In genomic region chr4:62525489-62525811, GRCm38 (mm10) we compare ENCODE assay signal across 8 mouse cellular contexts. TPM values are rescaled to one million over a fixed set of nuclear protein-coding genes. Genes with fewer than 3 reads are reported as not detected.
DNase-seq lines count a peak whose midpoint lies in the region; ATAC-seq and TF ChIP-seq lines count a peak whose summit lies in the region.

No protein-coding gene starts in this region.

- H3K27me3 ChIP-seq in embryonic facial prominence, embryonic 13.5 days = no peaks in the 10 kb centered on the region
- no peaks in the 10 kb centered on the region for H3K27me3 ChIP-seq in intestine, postnatal 0 days (replicated peaks; ENCODE audit: control insufficient read depth, insufficient read depth, low read length)
- no peaks in the 10 kb centered on the region for H3K27me3 ChIP-seq in neural tube, embryonic 14.5 days (ENCODE audit: control insufficient read depth, insufficient read depth, low read length)

- ATAC-seq in embryonic facial prominence, embryonic 13.5 days (ENCODE audit: insufficient number of reproducible peaks, insufficient read depth, low FRiP score, low TSS enrichment, low read depth) = no peak
- ATAC-seq in intestine, postnatal 0 days = no peak
- no peak for ATAC-seq in neural tube, embryonic 14.5 days (ENCODE audit: low read depth)

- peaks cover 10% of the 10 kb centered on the region for H3K36me3 ChIP-seq in embryonic facial prominence, embryonic 13.5 days
- H3K36me3 ChIP-seq in intestine, postnatal 0 days (ENCODE audit: control insufficient read depth, insufficient read depth) = no peaks in the 10 kb centered on the region; the same call in 1 of the 2 replicates
- no peaks in the 10 kb centered on the region for H3K36me3 ChIP-seq in neural tube, embryonic 14.5 days (ENCODE audit: control insufficient read depth, insufficient read depth, low read length)

- H3K4me2 ChIP-seq in embryonic facial prominence, embryonic 13.5 days = peak overlapping the region; percentile 90
- H3K4me2 ChIP-seq in intestine, postnatal 0 days (replicated peaks; ENCODE audit: low read depth) = peak overlapping the region; percentile 70
- H3K4me2 ChIP-seq in neural tube, embryonic 14.5 days (ENCODE audit: low read depth, low read length) = peak overlapping the region; percentile 36; the same call in 1 of the 2 replicates

- no peaks in the 10 kb centered on the region for H3K9me3 ChIP-seq in embryonic facial prominence, embryonic 13.5 days
- no peaks in the 10 kb centered on the region for H3K9me3 ChIP-seq in intestine, postnatal 0 days (ENCODE audit: control insufficient read depth)
- no peaks in the 10 kb centered on the region for H3K9me3 ChIP-seq in neural tube, embryonic 14.5 days (ENCODE audit: control insufficient read depth, low read length)

- no peak for DNase-seq in left cerebral cortex, adult 2 months (ENCODE audit: extremely low spot score in 1 of 2, low spot score in 2 of 2)
- no peak for DNase-seq in left cerebral cortex, postnatal 10 days (ENCODE audit: extremely low spot score in 1 of 2, low spot score in 2 of 2)
- no peak for DNase-seq in natural killer cell, adult 2 months (ENCODE audit: low spot score in 2 of 2)
- no peak for DNase-seq in cerebellum, adult 11-12 months
- no peak for DNase-seq in right cerebral cortex, postnatal 14 days

- H3K9ac ChIP-seq in embryonic facial prominence, embryonic 13.5 days = peak overlapping the region; percentile 90; the same call in 1 of the 2 replicates
- H3K9ac ChIP-seq in intestine, postnatal 0 days (ENCODE audit: low read depth, low read length) = no peak overlapping the region
- no peak overlapping the region for H3K9ac ChIP-seq in neural tube, embryonic 14.5 days (replicated peaks; ENCODE audit: low read depth, low read length)

- H3K4me1 ChIP-seq in embryonic facial prominence, embryonic 13.5 days = peaks cover 9% of the 10 kb centered on the region
- H3K4me1 ChIP-seq in intestine, postnatal 0 days (replicated peaks; ENCODE audit: control insufficient read depth, insufficient read depth, low read length) = no peaks in the 10 kb centered on the region
- peaks cover 7% of the 10 kb centered on the region for H3K4me1 ChIP-seq in neural tube, embryonic 14.5 days (ENCODE audit: control insufficient read depth, insufficient read depth, low read length)

- H3K27ac ChIP-seq in left cerebral cortex, adult 2 months = no peak overlapping the region
- H3K27ac ChIP-seq in embryonic facial prominence, embryonic 13.5 days = no peak overlapping the region
- H3K27ac ChIP-seq in intestine, postnatal 0 days (ENCODE audit: low read depth, low read length) = no peak overlapping the region
- H3K27ac ChIP-seq in neural tube, embryonic 14.5 days (ENCODE audit: low read depth, low read length) = no peak overlapping the region

- H3K4me3 ChIP-seq in left cerebral cortex, adult 2 months = peak overlapping the region; percentile 97
- peak overlapping the region; percentile 86 for H3K4me3 ChIP-seq in embryonic facial prominence, embryonic 13.5 days
- H3K4me3 ChIP-seq in intestine, postnatal 0 days (ENCODE audit: low read depth, low read length) = peak overlapping the region; percentile 70
- H3K4me3 ChIP-seq in neural tube, embryonic 14.5 days (ENCODE audit: low read depth, low read length) = peak overlapping the region; percentile 59

- no peak for TF ChIP-seq CTCF in left cerebral cortex, adult 2 months (IDR thresholded peaks at IDR 0.05)
- no peak for TF ChIP-seq CTCF in intestine, postnatal 0 days (IDR thresholded peaks at IDR 0.05; ENCODE audit: low read depth)

- WGBS in embryonic facial prominence, embryonic 13.5 days = 1% methylated on average over 10 of the region's 10 CpGs
- under 1% methylated on average over 10 of the region's 10 CpGs for WGBS in intestine, postnatal 0 days
- 1% methylated on average over 10 of the region's 10 CpGs for WGBS in neural tube, embryonic 14.5 days

- intact Hi-C loops in left cerebral cortex, adult 2 months (cut with DNase I) = loop anchor here (1.0 kb wide), 1 partner anchor 23 kb away; no protein-coding TSS in a partner anchor
- intact Hi-C loops in left cerebral cortex, postnatal 10 days (cut with DNase I) = no loop called here

RNA-seq across cellular contexts. Expression of gene 4933430I17Rik, which starts 0.3 kb away (rescaled TPM):
- under 1 TPM; 0.19 to 0.63 TPM for total RNA-seq in left cerebral cortex, adult 2 months (2021)
- total RNA-seq in left cerebral cortex, postnatal 10 days (2021) = under 1 TPM; 0.19 to 0.26 TPM
- polyA plus RNA-seq in embryonic facial prominence, embryonic 13.5 days (2015; fragmentation: Nextera tagmentation; extraction: Ambion mirVana) = 0.39 and 0.49 TPM in 2 replicates
- 0.27 TPM in 1 of 2 replicates, not detected in the other for polyA plus RNA-seq in intestine, postnatal 0 days (2015; fragmentation: Nextera tagmentation; extraction: Ambion mirVana)
- polyA plus RNA-seq in neural tube, embryonic 14.5 days (2014; fragmentation: Nextera tagmentation; extraction: Ambion mirVana) = 1.2 and 1.3 TPM in 2 replicates

RNA-seq across cellular contexts. Expression of gene Pole3, which starts 0.6 kb away (rescaled TPM):
- total RNA-seq in left cerebral cortex, adult 2 months (2021) = 10 to 100 TPM; 20.4 to 21.5 TPM
- 10 to 100 TPM; 26.2 to 27.1 TPM for total RNA-seq in left cerebral cortex, postnatal 10 days (2021)
- 94.5 and 99.0 TPM in 2 replicates for polyA plus RNA-seq in embryonic facial prominence, embryonic 13.5 days (2015; fragmentation: Nextera tagmentation; extraction: Ambion mirVana)
- 38.0 TPM in 2 replicates for polyA plus RNA-seq in intestine, postnatal 0 days (2015; fragmentation: Nextera tagmentation; extraction: Ambion mirVana)
- 50.7 and 52.7 TPM in 2 replicates for polyA plus RNA-seq in neural tube, embryonic 14.5 days (2014; fragmentation: Nextera tagmentation; extraction: Ambion mirVana)

RNA-seq across cellular contexts. Expression of gene Alad, which starts 5.7 kb away (rescaled TPM):
- total RNA-seq in left cerebral cortex, adult 2 months (2021) = 10 to 100 TPM; 32.1 to 34.0 TPM
- total RNA-seq in left cerebral cortex, postnatal 10 days (2021) = 10 to 100 TPM; 27.3 to 30.1 TPM
- 67.5 and 69.8 TPM in 2 replicates for polyA plus RNA-seq in embryonic facial prominence, embryonic 13.5 days (2015; fragmentation: Nextera tagmentation; extraction: Ambion mirVana)
- polyA plus RNA-seq in intestine, postnatal 0 days (2015; fragmentation: Nextera tagmentation; extraction: Ambion mirVana) = 156 and 168 TPM in 2 replicates
- polyA plus RNA-seq in neural tube, embryonic 14.5 days (2014; fragmentation: Nextera tagmentation; extraction: Ambion mirVana) = 69.9 and 79.0 TPM in 2 replicates

RNA-seq across cellular contexts. Expression of gene Hdhd3, which starts 22.2 kb away (rescaled TPM):
- total RNA-seq in left cerebral cortex, adult 2 months (2021) = 10 to 100 TPM in 1 of 2 experiments, 1 to 10 TPM in 1; 8.3 to 10.3 TPM
- 1 to 10 TPM; 8.3 to 8.4 TPM for total RNA-seq in left cerebral cortex, postnatal 10 days (2021)
- polyA plus RNA-seq in embryonic facial prominence, embryonic 13.5 days (2015; fragmentation: Nextera tagmentation; extraction: Ambion mirVana) = 11.2 and 11.7 TPM in 2 replicates
- polyA plus RNA-seq in intestine, postnatal 0 days (2015; fragmentation: Nextera tagmentation; extraction: Ambion mirVana) = 125 and 145 TPM in 2 replicates
- polyA plus RNA-seq in neural tube, embryonic 14.5 days (2014; fragmentation: Nextera tagmentation; extraction: Ambion mirVana) = 13.6 and 15.6 TPM in 2 replicates

RNA-seq across cellular contexts. Expression of gene Rgs3, which starts 34.2 kb away (rescaled TPM):
- 10 to 100 TPM; 25.8 to 27.3 TPM for total RNA-seq in left cerebral cortex, adult 2 months (2021)
- total RNA-seq in left cerebral cortex, postnatal 10 days (2021) = 10 to 100 TPM; 30.5 to 30.6 TPM
- 50.8 and 53.2 TPM in 2 replicates for polyA plus RNA-seq in embryonic facial prominence, embryonic 13.5 days (2015; fragmentation: Nextera tagmentation; extraction: Ambion mirVana)
- polyA plus RNA-seq in intestine, postnatal 0 days (2015; fragmentation: Nextera tagmentation; extraction: Ambion mirVana) = 30.1 and 30.8 TPM in 2 replicates
- 30.1 and 32.5 TPM in 2 replicates for polyA plus RNA-seq in neural tube, embryonic 14.5 days (2014; fragmentation: Nextera tagmentation; extraction: Ambion mirVana)

Comparison
In these comparisons a context has a peak if more than half of its experiments do, and no peak if none do; other contexts are left out.
1. H3K4me2 ChIP-seq: peak in every context shown above with its lines; median percentile 90 in embryonic facial prominence, embryonic 13.5 days; 70 in intestine, postnatal 0 days; 36 in neural tube, embryonic 14.5 days.